Mouse (Mus musculus) myocyte (in vitro differentiated cells): Measurements from ENCODE around the gene Susd3. TPM values are rescaled to one million over a fixed set of nuclear protein-coding genes. Genes with fewer than 3 reads are reported as not detected.
A peak's percentile ranks its signal among the peaks of the same experiment; 100 is the strongest.

Source experiments
- H3K27me3 ChIP-seq: one replicate; pipeline ENCODE4 v1.6.1; 2011; ENCODE audit not compliant: control insufficient read depth, insufficient read depth, insufficient read length
- H3K36me3 ChIP-seq: one replicate; pipeline ENCODE4 v1.6.1; 2011; ENCODE audit not compliant: control insufficient read depth, insufficient read depth
- H3K4me2 ChIP-seq: one replicate; pipeline ENCODE4 v1.6.1; 2011; ENCODE audit warnings: low read depth, control low read depth
- H3K4me3 ChIP-seq: one replicate; pipeline ENCODE4 v1.5.1; 2011; ENCODE audit warnings: mild to moderate bottlenecking, control low read depth, moderate library complexity
- H3K79me2 ChIP-seq: one replicate; pipeline ENCODE4 v1.6.1; 2011; ENCODE audit not compliant: control insufficient read depth, insufficient read depth
- H3ac ChIP-seq: one replicate; pipeline ENCODE4 v1.6.1; 2011; ENCODE audit not compliant: control insufficient read depth, insufficient read length
- CEBPB ChIP-seq: IDR thresholded peaks from 2 replicates; pipeline ENCODE4 v1.6.1; 2011; ENCODE audit warnings: mild to moderate bottlenecking, moderate library complexity; ENCODE audit not compliant: poor library complexity, insufficient read depth, severe bottlenecking
- E2F4 ChIP-seq: IDR thresholded peaks from one replicate; pipeline ENCODE4 v1.6.1; 2011; ENCODE audit warnings: mild to moderate bottlenecking, control low read depth, moderate library complexity; ENCODE audit not compliant: insufficient read depth
- MYOD1 ChIP-seq, 3 experiments: IDR thresholded peaks; one replicate each; pipeline ENCODE4 v1.6.1; 2011; ENCODE audit warnings: control low read depth in 2 of 3, low read depth in 2 of 3, mild to moderate bottlenecking in 2 of 3, moderate library complexity in 1 of 3; ENCODE audit not compliant: insufficient read length in 2 of 3, control insufficient read depth in 1 of 3
- MYOG ChIP-seq, 3 experiments: IDR thresholded peaks; one replicate each; pipeline ENCODE4 v1.6.1; 2011; ENCODE audit warnings: control low read depth in 2 of 3, low read depth in 2 of 3, mild to moderate bottlenecking in 2 of 3; ENCODE audit not compliant: insufficient read length in 2 of 3, control insufficient read depth in 1 of 3, insufficient read depth in 1 of 3
- POLR2A ChIP-seq: IDR thresholded peaks from one replicate; pipeline ENCODE4 v1.6.1; 2011; ENCODE audit warnings: low read depth, mild to moderate bottlenecking, control low read depth, moderate library complexity; ENCODE audit not compliant: insufficient read length
- POLR2AphosphoS2 ChIP-seq: IDR thresholded peaks from one replicate; pipeline ENCODE4 v1.6.1; 2011; ENCODE audit warnings: low read depth, control low read depth; ENCODE audit not compliant: insufficient read length
- REST ChIP-seq: IDR thresholded peaks from one replicate; pipeline ENCODE4 v1.6.1; 2011; ENCODE audit warnings: mild to moderate bottlenecking, control low read depth, moderate library complexity; ENCODE audit not compliant: insufficient read depth, insufficient read length
- SRF ChIP-seq: IDR thresholded peaks from one replicate; pipeline ENCODE4 v1.6.1; 2011; ENCODE audit warnings: low read depth; ENCODE audit not compliant: control insufficient read depth, insufficient read length
- TCF3 ChIP-seq: IDR thresholded peaks from one replicate; pipeline ENCODE4 v1.6.1; 2011; ENCODE audit warnings: low read depth, control low read depth; ENCODE audit not compliant: insufficient read length
- USF1 ChIP-seq: IDR thresholded peaks from one replicate; pipeline ENCODE4 v1.6.1; 2011; ENCODE audit warnings: low read depth, mild to moderate bottlenecking, control low read depth, moderate library complexity
- polyA plus RNA-seq: library from polyadenylated mRNA; unstranded; fragments of >200 nt; fragmentation: generic; extraction: Trizol; gene quantifications from one replicate; pipeline ENCODE4 v1.2.1, GENCODE M21; 2012; ENCODE audit warnings: missing spikeins

Susd3 gene
- polyA plus RNA-seq, 1 experiment = 2.2 TPM

DNA sequence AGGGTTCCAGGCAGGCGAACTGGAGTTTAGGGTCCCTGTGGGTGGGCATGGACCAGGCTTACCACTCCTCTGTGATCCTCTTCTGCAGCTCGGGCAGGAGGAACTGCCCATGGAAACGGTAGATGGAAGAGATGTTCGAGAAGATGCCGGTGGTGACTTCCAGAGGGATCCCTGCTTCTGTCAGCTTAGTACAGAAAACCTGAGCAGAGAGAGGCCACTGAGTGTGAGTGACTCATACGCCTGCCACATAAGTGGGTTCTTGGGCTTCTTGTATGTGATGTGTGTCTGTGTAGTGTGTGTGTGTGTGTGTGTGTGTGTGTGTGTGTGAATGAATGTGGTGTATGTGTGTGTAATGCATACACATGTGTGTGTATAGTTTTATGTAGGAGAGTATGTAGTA, 38.7 kb upstream of the Susd3 start:
- Histone ChIP-seq H3K79me2 (peaks cover 7% of the 10 kb centered on the region), H3K27me3 (no peaks in the 10 kb centered on the region), H3K36me3 (peaks cover 61% of the 10 kb centered on the region), H3K4me2 (no peak overlapping the region), H3K4me3 (no peak overlapping the region), H3ac (no peak overlapping the region)
- TF ChIP-seq MYOG (IDR thresholded peaks at IDR 0.05; ENCODE audit: control insufficient read depth in 1 of 3, insufficient read depth in 1 of 3, insufficient read length in 2 of 3, low read depth in 2 of 3) (no peak), CEBPB (no peak)

DNA sequence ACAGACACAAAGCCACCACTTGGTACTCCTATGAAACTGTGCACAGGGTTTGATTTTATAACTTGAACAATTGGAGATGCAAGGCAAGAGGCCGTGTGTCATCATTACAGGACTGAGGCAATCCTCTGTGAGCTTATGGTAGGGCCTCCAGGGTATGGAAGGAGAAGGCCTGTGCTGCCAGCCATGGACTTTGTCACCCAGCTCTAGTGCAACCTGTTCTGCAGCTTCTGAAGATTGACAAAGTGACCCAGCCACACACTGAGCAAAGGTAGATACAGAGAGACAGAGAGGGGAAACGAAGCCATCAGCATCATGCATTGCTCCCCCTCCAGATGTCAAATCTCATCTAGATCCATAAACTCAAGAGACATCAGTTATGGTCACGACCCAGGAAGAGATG, 38.2 kb upstream of the Susd3 start:
- peaks cover 57% of the 10 kb centered on the region for H3K36me3 ChIP-seq
- no peak overlapping the region for H3K4me2 ChIP-seq
- no peak overlapping the region for H3ac ChIP-seq
- no peaks in the 10 kb centered on the region for H3K27me3 ChIP-seq
- H3K4me3 ChIP-seq = no peak overlapping the region
- TF ChIP-seq CEBPB = no peak
- TF ChIP-seq POLR2A = no peak
- TF ChIP-seq MYOD1 (IDR thresholded peaks at IDR 0.05; ENCODE audit: control insufficient read depth in 1 of 3, insufficient read length in 2 of 3, low read depth in 2 of 3) = no peak
- TF ChIP-seq E2F4 = no peak
- TF ChIP-seq REST = no peak
- H3K79me2 ChIP-seq = peaks cover 2% of the 10 kb centered on the region

DNA sequence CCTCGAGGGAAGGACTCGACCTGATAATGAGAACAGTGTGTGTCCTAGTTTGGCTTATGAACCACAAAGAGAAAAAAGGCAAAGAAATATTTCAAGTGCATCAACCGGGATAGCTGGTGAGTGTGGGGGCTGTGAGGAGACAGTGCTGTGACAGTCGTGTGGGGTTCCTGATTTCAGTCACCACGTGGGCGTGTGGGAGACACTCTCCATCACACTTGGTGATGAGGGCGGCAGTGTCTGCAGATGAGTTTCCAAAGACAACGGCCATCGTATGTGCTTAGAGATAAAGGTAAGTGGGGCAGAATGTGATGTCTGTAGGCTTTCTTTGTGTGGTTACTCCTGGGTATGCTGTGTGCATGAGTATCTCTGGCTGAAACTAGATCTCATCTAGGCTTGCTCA, 35.2 kb upstream of the Susd3 start:
- TF ChIP-seq USF1 = no peak
- TF ChIP-seq POLR2AphosphoS2 = no peak
- Histone ChIP-seq H3K79me2 (no peaks in the 10 kb centered on the region), H3K4me2 (no peak overlapping the region), H3K27me3 (no peaks in the 10 kb centered on the region), H3K36me3 (peaks cover 56% of the 10 kb centered on the region), H3K4me3 (no peak overlapping the region), H3ac (no peak overlapping the region)

DNA sequence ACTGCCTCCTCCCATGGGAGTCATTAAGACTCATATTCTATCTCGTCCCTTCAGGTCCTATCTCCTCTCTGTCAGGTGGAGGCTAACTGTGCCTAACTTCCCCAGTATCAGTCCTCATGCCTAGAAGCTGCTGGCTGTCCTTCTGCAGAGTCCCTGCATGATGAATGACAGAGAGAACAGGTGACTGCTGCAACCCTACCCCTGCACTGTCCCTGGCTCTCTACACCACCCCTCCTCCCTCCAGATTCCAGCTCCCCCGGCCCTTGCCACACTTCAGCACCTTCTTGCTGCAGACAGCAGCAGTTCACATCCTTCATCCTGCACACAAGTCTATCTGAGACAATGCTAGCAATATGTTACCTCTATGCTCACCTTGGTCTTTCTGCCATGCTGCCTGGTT, 33.7 kb upstream of the Susd3 start:
- TF ChIP-seq CEBPB (no peak), MYOD1 (IDR thresholded peaks at IDR 0.05; ENCODE audit: control insufficient read depth in 1 of 3, insufficient read length in 2 of 3, low read depth in 2 of 3) (peak in 1 of 3 experiments; percentile 68)
- Histone ChIP-seq H3K4me3 (no peak overlapping the region), H3K36me3 (peaks cover 60% of the 10 kb centered on the region), H3K4me2 (no peak overlapping the region), H3ac (no peak overlapping the region), H3K79me2 (no peaks in the 10 kb centered on the region), H3K27me3 (no peaks in the 10 kb centered on the region)

DNA sequence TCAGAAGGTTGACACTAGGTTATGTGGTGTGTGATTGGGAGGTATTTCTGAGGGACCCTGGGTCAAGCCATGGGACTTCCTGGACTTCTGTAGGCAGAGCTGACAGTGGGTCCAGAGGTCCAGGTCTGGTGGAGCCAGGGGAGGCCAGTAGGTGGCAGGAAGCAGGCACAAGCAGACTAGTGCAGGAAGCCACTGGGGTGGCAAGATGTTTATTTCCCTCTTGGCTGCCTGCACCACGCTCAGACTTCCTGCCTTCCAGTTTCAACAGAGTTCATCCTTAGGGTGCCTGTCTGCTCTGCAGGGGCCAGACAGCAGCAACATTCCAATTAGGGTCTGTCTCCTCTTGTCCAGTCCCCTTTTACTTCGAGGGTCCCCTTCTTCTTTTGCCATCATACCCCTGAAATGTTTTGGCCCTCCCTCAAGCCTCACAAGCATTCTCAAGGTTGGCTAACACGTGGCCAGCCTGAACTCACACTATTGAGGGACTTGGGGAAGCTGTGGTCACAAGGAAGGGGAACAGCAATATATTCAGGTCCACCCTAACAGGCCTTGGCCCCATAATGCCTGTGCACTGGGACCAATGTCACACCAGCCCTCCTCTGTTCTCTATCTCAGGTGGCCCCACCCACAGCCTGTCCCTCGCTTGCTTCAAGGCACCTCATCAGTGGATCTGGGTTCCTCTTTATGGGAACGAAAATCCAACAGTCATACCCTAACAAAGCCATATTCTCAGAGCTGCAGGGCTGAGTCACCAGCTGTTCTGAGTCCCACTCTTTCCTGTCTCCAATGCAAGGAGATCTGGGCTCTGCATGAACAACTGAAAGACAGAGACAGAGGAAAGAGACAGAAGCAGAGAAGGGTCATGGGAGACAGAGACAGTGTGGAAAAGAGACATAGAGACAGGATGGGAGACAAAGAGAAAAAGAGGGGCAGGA, 23.6 kb upstream of the Susd3 start:
- Histone ChIP-seq H3K27me3 (no peaks in the 10 kb centered on the region), H3K4me3 (no peak overlapping the region), H3ac (no peak overlapping the region), H3K79me2 (no peaks in the 10 kb centered on the region), H3K4me2 (no peak overlapping the region), H3K36me3 (peaks cover 12% of the 10 kb centered on the region)
- TF ChIP-seq SRF (no peak), CEBPB (no peak), TCF3 (no peak), USF1 (no peak), REST (no peak)

DNA sequence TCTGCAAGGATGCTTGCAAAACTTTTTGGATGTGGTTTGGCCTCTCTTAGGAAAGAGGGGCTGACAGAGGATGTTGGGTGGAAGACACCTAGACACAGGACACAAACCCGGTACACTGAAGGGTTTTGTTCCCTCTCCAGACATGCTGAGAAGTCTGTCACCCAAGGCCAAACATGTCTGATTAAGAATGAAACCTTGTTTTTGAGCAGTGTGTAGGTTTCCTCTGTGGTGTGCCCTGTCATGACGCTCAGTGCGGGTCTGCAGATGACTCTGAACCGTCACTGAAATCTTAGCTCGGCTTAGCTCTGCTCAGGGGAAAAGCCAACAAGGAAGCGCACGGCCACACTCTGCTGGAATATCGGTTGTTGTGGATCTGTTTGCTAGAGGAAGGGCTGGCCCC, 22.0 kb upstream of the Susd3 start:
- H3K4me2 ChIP-seq = no peak overlapping the region
- no peak overlapping the region for H3K4me3 ChIP-seq

More for the DNA sequence above, 22.0 kb upstream of the Susd3 start:
- H3K36me3 ChIP-seq = peaks cover 18% of the 10 kb centered on the region
- no peaks in the 10 kb centered on the region for H3K79me2 ChIP-seq
- H3K27me3 ChIP-seq = no peaks in the 10 kb centered on the region
- no peak overlapping the region for H3ac ChIP-seq
- no peak for TF ChIP-seq MYOG (IDR thresholded peaks at IDR 0.05; ENCODE audit: control insufficient read depth in 1 of 3, insufficient read depth in 1 of 3, insufficient read length in 2 of 3, low read depth in 2 of 3)
- no peak for TF ChIP-seq E2F4
- no peak for TF ChIP-seq TCF3
- TF ChIP-seq POLR2A = no peak
- TF ChIP-seq CEBPB = no peak
- TF ChIP-seq POLR2AphosphoS2 = no peak
